Mouse (Mus musculus): ENCODE measurements around the gene Gm10031.

Gene Gm10031

DNA sequence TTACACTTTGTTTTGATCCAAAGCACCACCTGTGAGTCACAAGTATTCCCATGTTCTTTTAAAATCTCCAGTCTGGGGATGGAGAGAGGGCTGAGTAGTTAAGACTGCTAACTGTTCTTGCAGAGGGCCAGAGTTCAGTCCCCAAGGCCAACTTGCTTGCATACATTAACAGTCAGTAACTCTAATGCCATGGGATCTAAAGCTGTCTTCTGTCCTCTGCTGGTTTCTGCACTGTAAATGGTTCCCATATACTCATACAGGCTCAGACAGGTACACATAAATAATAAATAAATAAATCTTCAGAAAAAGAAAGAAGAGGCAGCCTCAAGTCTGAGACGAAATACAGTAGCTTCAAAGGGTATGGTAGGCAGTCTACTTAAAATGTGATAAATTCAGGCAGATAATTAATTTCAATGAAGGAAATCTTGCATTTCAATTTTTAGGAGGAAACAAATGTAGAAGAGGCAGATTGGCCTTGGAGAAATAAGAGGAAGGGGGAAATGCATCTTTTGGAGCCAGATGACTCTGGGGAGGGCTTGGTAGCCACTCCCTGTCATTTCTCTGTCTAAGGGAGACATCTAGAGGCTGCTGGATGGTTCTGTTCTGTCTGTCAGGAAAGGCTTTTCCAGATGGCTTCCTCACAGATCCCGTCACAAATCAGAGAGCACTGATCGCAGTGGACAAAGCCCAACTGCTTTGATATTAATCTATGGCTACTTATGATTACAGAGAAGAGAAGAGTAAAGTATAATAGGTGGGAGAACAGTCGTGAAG, 16.2 kb downstream of the Gm10031 start:
- DNase-seq (ENCODE audit: low read depth, low spot score): no peak

- DNase-seq (ENCODE audit: low read depth, low spot score): no peak
Measured at GRCm38 (mm10) chr1:156543999-156544398, 20.2 kb downstream of the Gm10031 start.

GRCm38 (mm10) chr1:156558024-156558930, 34.5 kb downstream of the Gm10031 start, which contains the start of gene Abl2:
TSS of gene Abl2 (plus strand) at chr1:156558786.
- DNase-seq (ENCODE audit: low read depth, low spot score): peak; percentile 86

- DNase-seq (ENCODE audit: low read depth, low spot score): peak; percentile 19
Measured at GRCm38 (mm10) chr1:156558950-156559640, 35.3 kb downstream of the Gm10031 start.

- no peak for DNase-seq (ENCODE audit: low read depth, low spot score)
Measured at GRCm38 (mm10) chr1:156559641-156560020, 35.8 kb downstream of the Gm10031 start.

DNA sequence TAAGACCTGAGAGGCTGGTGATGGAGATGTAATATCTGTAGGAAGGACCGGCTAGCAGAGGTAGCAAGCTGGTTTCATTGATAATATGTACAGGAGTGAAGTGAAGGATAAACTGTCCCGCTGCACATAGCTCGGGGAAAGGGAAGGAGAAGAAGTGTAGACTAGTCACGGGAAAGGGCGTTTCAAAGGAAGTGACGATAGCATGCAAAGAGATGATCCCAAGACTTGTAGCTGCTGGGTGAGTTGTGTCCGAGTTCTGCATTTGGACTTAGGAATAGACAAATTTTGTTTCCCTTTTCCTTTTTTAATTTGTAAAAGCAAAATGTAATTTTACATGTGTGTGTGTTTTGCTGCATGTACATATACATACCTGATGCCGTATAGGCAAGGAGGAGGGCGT, 36.7 kb downstream of the Gm10031 start:
- DNase-seq (ENCODE audit: low read depth, low spot score): no peak

GRCm38 (mm10) chr1:156565328-156565727, 41.5 kb downstream of the Gm10031 start:
- no peak for DNase-seq (ENCODE audit: low read depth, low spot score)

- no peak for DNase-seq (ENCODE audit: low read depth, low spot score)
Measured at GRCm38 (mm10) chr1:156566132-156566531, 42.3 kb downstream of the Gm10031 start.

- DNase-seq (ENCODE audit: low read depth, low spot score): no peak
Measured at GRCm38 (mm10) chr1:156569615-156570014, 45.8 kb downstream of the Gm10031 start.

- no peak for DNase-seq (ENCODE audit: low read depth, low spot score)
Measured at GRCm38 (mm10) chr1:156572952-156573351, 49.1 kb downstream of the Gm10031 start.
